Mouse (Mus musculus): Measurements from ENCODE around the gene 4930469K13Rik.

- no peak for TF ChIP-seq GATA1 (IDR thresholded peaks at IDR 0.05; ENCODE audit: borderline replicate concordance, low read length)
- no peak for TF ChIP-seq FLI1 (IDR thresholded peaks at IDR 0.05; ENCODE audit: low read length)
These were observed 11.3 kb downstream of the 4930469K13Rik start for GRCm38 (mm10) chr11:34087064-34087463.
